Mouse (Mus musculus) cerebellum, postnatal 10 days (tissue): ENCODE measurements around the gene Jmjd7.

Source experiments
- DNase-seq, 2 experiments: peaks; one replicate each; pipeline ENCODE4 v3.0.0; 2021; ENCODE audit warnings: mixed read lengths in 2 of 2

The Jmjd7 gene

GRCm38 (mm10) chr2:120060651-120061050, 33.4 kb downstream of the Jmjd7 start:
- no peak for DNase-seq

DNA sequence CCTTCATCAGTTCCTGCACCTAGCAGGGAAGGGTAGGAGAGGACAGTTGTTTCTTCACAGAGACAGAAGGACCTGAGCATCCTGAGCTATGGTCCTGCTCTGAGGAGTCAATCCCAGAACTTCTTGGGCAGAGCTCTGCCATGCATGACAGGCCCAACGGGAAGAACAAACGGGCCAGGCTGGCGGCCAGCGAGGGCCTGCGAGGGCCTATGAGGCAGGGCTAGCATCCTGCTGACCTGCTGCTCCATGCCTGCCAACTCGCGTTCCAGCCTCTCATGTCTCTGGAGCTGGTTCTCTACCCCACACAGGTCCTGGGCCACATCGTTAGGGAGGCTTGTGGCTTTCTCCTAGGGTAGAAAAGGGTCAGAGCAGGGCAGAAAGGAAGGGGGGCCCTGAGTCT, 35.0 kb downstream of the Jmjd7 start:
- peak in 1 of 2 experiments; percentile 55 for DNase-seq

DNA sequence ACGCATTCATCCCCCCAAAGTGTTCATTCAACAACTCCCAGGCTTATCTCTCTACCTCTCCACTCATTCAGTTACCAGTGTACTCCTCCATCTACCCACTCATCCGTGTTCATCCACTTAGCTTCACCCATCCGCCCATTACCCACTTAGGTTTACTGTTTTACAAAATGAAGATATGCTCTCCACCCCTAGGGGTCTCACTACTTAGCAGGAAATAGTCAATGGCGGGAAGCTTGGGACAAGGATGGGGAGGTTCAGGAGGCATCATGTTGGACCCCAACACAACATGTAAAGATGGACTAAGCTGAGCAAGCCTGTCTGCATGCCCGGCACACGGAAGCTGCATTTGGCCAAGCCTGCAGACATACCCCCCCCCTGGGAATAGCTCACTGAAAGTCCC, 37.4 kb downstream of the Jmjd7 start:
- DNase-seq, result no peak

DNA sequence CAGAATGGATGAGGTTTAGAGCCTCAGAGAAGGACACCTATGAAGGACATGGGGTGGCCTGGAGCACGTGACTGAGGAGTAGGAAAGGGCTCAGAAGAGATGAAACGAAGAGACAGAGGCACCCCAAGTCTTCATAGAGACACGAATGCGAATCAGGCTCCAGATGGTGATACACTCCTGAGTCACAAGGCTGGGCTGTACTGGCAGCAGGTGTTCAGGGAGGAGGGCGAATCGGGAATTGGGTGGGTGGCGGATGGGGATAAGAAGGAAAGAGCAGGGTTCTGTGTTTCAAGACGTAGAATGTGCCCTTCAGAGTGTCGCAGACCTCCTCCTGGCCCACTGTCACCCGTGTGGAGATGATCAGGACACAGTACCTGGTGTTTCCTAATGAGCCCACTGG, 38.0 kb downstream of the Jmjd7 start:
- no peak for DNase-seq

DNA sequence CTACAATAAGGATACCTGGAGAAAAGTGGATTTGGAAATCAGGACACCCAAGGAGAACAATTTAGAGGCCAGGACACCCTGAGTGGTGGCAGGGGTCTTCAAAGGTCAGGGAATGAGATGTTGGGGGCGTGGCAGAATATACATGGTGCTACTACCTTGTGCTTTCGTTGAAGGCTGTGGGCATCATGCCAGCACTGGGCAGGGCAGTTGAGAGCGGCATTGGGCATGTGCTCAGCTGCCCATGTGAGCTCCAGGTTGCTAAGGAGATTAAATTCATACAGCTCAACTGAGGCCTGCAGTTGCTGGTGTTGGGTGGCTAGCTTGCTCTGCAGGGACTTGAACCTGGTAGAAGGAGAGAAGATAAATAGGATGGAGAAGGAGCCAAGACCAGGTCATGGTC, 38.9 kb downstream of the Jmjd7 start:
- DNase-seq, result peak; percentile 48 to 52

DNA sequence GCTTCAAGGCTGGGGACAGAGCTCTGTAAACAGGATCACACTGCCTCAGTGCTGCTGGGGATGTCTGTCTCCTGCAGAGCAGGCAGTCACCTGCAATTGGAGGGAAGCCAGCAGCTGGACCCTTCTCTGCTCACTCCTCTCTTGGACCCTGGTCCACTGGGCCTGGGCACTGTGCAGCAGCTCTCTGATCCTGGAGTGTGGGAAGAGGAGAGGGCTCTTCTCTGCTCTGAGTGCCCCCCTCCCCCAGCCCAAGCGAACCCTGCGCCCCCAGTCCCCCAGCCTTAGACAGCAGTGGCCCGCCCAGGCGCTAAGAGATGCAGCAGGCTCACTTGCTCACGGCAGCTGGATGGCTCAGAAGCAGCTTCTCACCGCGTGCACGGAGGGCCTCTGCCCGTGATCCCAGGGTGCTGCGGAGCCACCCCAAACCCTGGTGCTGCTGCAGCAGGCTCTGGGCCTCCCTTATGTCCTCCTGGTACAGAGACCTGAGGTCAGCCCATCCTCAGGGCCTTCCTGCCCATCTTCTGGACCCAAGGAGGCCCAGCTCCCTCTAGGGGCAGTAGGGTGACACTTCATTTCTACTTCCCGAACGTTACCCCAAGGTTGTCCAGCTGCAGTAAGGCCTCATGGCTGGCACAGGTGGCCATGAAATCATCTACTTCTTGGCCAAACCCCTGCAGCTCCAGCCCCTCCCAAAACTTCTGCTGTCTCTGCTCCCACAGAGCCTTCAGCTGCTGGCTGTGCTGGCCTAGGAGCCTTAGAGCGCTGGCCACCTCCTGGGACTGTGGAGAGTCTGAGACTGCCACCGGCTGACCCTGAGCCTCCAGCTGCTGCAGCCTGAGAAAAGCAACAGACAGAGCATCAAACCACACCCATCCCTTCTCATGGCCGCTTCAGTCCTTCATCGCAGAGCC, 41.5 kb downstream of the Jmjd7 start:
- DNase-seq, result peak; percentile 64 to 71

DNA sequence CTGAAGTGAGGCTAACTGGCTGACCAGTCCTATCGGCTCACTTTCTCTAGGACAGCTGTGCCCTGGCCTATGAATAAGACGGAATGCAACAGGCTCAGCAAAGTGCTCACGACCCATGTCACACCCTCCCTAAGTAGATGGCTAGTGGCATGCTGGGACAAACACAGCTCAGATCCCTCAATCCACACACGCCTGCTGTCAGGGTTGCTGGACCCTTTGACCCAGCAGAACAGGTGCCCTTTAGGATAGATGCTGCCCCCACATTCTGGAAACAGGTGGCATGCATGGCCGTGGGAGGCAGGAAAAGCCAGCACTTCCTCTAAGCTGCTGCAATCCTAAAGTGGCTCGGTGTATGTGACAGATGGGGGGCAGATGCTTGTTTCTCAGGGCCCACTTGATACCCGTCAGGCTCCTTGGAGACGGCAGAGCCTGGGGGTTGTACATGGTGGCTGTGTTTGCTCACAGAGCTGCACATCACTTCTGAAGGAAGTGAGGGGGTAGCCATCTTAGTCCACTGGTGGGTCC, 42.2 kb downstream of the Jmjd7 start:
- DNase-seq, result no peak

- DNase-seq, result peak; percentile 68 to 76
These were observed 46.8 kb downstream of the Jmjd7 start for GRCm38 (mm10) chr2:120074096-120074495.

GRCm38 (mm10) chr2:120076076-120076705, 48.9 kb downstream of the Jmjd7 start:
- DNase-seq, result peak; percentile 66 to 70
